Mouse (Mus musculus): Measurements from ENCODE around the gene Plekhd1. TPM values are rescaled to one million over a fixed set of nuclear protein-coding genes. Genes with fewer than 3 reads are reported as not detected.

The Plekhd1 gene
- polyA plus RNA-seq, 1 experiment from 2014 or later: 0.14 TPM

DNA sequence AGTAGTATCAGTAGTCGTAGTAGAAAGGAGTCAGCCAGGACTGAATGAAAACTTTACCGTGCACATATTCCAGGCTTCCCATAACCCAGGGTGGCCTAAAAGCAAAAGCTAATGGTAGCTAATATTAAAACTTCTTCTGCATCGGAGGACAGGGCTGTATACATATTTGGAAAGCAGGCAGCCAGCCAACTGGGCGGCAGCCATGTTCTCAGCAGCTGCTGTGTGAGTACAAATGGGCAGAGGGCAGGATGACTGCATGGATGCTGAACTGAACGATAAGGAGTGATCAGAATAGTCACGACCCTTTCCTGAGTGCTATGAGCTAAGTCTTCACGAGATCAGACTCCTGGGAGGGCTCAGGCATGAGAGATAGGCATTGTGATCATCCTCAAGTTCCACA is 8.9 kb downstream of the Plekhd1 start:
- H3K9me3 ChIP-seq (replicated peaks): no peaks in the 10 kb centered on the region
- no peak overlapping the region for H3K4me2 ChIP-seq
- H3K27ac ChIP-seq: no peak overlapping the region
- ATAC-seq (ENCODE audit: low read depth): no peak
- WGBS (ENCODE audit: insufficient replicate concordance): 63% methylated on average over 7 of the region's 7 CpGs
- no peak for DNase-seq
- H3K4me1 ChIP-seq (replicated peaks): peaks cover 44% of the 10 kb centered on the region
- no peaks in the 10 kb centered on the region for H3K36me3 ChIP-seq
- H3K9ac ChIP-seq: no peak overlapping the region
- peaks cover 9% of the 10 kb centered on the region for H3K27me3 ChIP-seq
- H3K4me3 ChIP-seq (replicated peaks): no peak overlapping the region

DNA sequence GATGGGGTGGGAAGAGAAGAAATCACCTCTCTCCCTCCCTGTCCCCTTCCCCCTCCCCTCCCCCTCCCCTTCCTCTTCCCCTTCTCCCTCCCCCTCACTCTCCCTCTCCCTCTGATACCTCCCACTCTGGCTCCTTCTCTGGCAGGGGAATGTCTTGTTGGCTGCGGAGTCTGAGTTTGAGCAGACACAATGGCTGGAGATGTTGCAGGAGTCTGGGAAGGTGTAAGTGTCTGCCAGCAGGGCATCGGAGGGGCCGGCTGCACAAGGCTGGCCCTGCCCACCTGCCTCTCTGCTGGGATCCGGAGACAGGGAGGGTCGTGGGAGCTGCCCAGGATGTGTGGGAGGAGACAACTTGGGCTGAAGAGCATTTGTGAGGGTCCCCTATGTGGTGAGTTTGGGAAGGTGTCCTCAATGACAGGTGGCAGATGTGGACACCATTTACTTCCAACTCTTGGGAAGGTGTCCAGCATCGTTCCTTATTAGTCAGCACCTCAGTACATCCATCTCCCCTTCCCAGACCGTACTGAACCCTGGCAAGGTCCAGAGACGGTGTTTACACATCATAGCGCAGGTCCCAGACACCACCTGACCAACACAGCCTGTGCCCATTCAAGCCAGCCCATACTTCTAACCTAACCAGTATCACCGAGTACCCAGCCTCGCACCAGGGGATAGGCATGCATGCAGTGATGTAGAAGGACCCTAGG is 14.0 kb downstream of the Plekhd1 start:
- Histone ChIP-seq H3K9me3 (replicated peaks) (no peaks in the 10 kb centered on the region), H3K36me3 (no peaks in the 10 kb centered on the region), H3K27me3 (peaks cover 44% of the 10 kb centered on the region), H3K4me3 (replicated peaks) (no peak overlapping the region), H3K9ac (no peak overlapping the region), H3K4me1 (replicated peaks) (peaks cover 8% of the 10 kb centered on the region; the same call in 1 of the 2 replicates), H3K27ac (no peak overlapping the region), H3K4me2 (no peak overlapping the region)
- ATAC-seq (ENCODE audit: low read depth): no peak
- DNase-seq: no peak
- 50% methylated on average over 11 of the region's 11 CpGs for WGBS (ENCODE audit: insufficient replicate concordance)

DNA sequence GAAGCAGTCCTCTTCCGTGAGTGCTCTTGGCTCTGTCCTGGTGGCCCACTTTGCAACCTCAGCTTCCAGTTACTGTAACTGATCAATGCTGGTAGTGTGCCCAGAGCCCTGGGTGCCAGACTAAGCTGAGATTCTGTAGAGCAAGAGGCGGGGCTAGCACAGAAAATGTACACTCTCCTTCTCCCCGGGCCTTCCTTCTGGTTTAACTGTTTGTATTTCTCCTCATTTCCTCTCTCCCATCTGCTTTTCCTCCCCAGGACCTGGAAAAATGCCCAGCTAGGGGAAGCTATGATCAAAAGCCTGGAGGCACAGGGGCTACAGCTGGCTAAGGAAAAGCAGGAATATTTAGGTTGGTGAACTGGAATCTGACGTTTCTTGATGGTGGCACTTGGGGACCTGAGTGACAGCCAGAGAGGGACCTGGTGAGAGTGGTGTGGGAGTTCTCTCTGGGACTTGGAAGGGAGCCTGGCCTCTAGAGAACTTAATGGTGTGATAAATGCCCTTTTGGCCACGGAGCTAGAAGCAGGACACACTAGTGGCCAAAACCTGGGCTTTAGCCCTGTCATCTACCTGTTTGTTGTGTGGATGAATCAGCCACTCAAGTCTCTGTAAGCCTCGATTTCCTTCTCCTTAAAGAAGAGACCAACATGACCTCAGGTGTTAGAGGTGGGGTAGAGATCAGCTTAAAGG is 14.7 kb downstream of the Plekhd1 start:
- H3K9ac ChIP-seq: no peak overlapping the region
- no peaks in the 10 kb centered on the region for H3K36me3 ChIP-seq
- H3K4me2 ChIP-seq: no peak overlapping the region
- H3K9me3 ChIP-seq (replicated peaks): no peaks in the 10 kb centered on the region
- 44% methylated on average over 6 of the region's 6 CpGs for WGBS (ENCODE audit: insufficient replicate concordance)
- H3K27ac ChIP-seq: no peak overlapping the region
- peaks cover under 1% of the 10 kb centered on the region; the same call in 1 of the 2 replicates for H3K4me1 ChIP-seq (replicated peaks)
- H3K27me3 ChIP-seq: peaks cover 44% of the 10 kb centered on the region
- no peak overlapping the region for H3K4me3 ChIP-seq (replicated peaks)
- ATAC-seq (ENCODE audit: low read depth) (no peak), DNase-seq (no peak)

DNA sequence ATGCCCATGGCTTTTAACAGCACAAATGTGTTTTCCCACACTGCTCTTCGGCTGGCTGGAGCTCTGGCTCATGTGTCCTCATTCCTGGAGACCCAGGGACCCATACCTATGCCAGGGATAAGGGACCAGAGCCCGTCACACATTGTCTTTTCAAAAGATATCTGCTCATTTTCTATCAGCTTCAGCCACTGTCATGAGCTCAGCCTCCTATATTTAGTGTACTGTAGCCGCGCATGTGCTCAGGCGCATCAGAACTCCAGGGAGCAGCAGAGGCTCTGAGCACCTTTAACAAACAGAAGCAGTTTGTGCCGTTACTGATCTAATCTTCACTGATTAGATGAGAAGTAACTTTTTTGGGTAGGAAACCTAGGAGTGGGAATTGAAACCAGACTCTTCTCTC is 23.5 kb downstream of the Plekhd1 start:
- H3K27ac ChIP-seq: no peak overlapping the region
- no peak for ATAC-seq (ENCODE audit: low read depth)

GRCm38 (mm10) chr12:80719141-80719540 is 26.8 kb downstream of the Plekhd1 start:
- Histone ChIP-seq H3K36me3 (no peaks in the 10 kb centered on the region), H3K4me2 (no peak overlapping the region), H3K4me3 (replicated peaks) (no peak overlapping the region), H3K9ac (no peak overlapping the region), H3K9me3 (replicated peaks) (no peaks in the 10 kb centered on the region), H3K4me1 (replicated peaks) (peaks cover 21% of the 10 kb centered on the region), H3K27ac (no peak overlapping the region), H3K27me3 (no peaks in the 10 kb centered on the region)
- DNase-seq (no peak), ATAC-seq (ENCODE audit: low read depth) (no peak)
- WGBS (ENCODE audit: insufficient replicate concordance): 15% methylated on average over 2 of the region's 2 CpGs

More for the DNA sequence above, 23.5 kb downstream of the Plekhd1 start:
- Histone ChIP-seq H3K4me3 (replicated peaks) (no peak overlapping the region), H3K9me3 (replicated peaks) (no peaks in the 10 kb centered on the region), H3K9ac (no peak overlapping the region), H3K4me1 (replicated peaks) (peaks cover 10% of the 10 kb centered on the region; the same call in 1 of the 2 replicates), H3K4me2 (no peak overlapping the region), H3K36me3 (no peaks in the 10 kb centered on the region), H3K27me3 (no peaks in the 10 kb centered on the region)
- 49% methylated on average over 6 of the region's 6 CpGs for WGBS (ENCODE audit: insufficient replicate concordance)
- DNase-seq: no peak

DNA sequence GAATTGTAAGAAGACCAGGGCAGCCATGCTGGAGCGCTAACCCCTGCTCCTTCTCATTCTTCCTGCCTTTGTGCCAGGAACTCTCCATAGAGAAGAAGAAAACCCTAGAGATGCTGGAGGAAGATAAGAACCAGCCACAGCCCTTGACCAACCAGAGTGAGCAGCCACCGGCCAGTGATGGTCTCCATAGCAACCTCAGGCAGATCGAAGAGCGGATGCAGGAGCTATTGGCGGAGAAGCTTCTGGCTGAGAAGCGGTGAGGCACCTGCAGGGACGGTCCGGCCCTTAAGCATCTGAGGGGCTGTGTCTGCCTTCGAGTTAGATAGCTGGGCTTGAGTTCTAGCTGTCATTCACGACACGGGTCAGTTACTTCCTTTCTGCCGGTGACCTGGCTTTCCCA is 28.1 kb downstream of the Plekhd1 start:
- Histone ChIP-seq H3K27me3 (0 out of 2 replicates have a peak, but pooled peaks cover 3% of the 10 kb centered on the region), H3K4me2 (no peak overlapping the region), H3K27ac (no peak overlapping the region), H3K9me3 (replicated peaks) (no peaks in the 10 kb centered on the region), H3K4me1 (replicated peaks) (peaks cover 17% of the 10 kb centered on the region), H3K9ac (no peak overlapping the region), H3K36me3 (no peaks in the 10 kb centered on the region), H3K4me3 (replicated peaks) (no peak overlapping the region)
- ATAC-seq (ENCODE audit: low read depth) (no peak), DNase-seq (no peak)
- WGBS (ENCODE audit: insufficient replicate concordance): 67% methylated on average over 12 of the region's 12 CpGs

GRCm38 (mm10) chr12:80721458-80721857 is 29.1 kb downstream of the Plekhd1 start:
- Histone ChIP-seq H3K27me3 (peaks cover 10% of the 10 kb centered on the region; the same call in 1 of the 2 replicates), H3K9ac (no peak overlapping the region), H3K27ac (no peak overlapping the region), H3K9me3 (replicated peaks) (no peaks in the 10 kb centered on the region), H3K4me2 (no peak overlapping the region), H3K4me3 (replicated peaks) (no peak overlapping the region), H3K4me1 (replicated peaks) (peaks cover 14% of the 10 kb centered on the region), H3K36me3 (no peaks in the 10 kb centered on the region)
- DNase-seq (no peak), ATAC-seq (ENCODE audit: low read depth) (no peak)
- 81% methylated on average over 15 of the region's 15 CpGs for WGBS (ENCODE audit: insufficient replicate concordance)

GRCm38 (mm10) chr12:80724853-80725559 is 32.6 kb downstream of the Plekhd1 start:
- DNase-seq (peak; percentile 63), ATAC-seq (ENCODE audit: low read depth) (0 out of 2 replicates have a peak, but pooled peaks have one; percentile 18)
- peak overlapping the region; percentile 13 for H3K4me2 ChIP-seq
- H3K36me3 ChIP-seq: no peaks in the 10 kb centered on the region
- no peaks in the 10 kb centered on the region for H3K9me3 ChIP-seq (replicated peaks)
- no peak overlapping the region for H3K9ac ChIP-seq
- peaks cover 23% of the 10 kb centered on the region for H3K27me3 ChIP-seq
- H3K4me3 ChIP-seq (replicated peaks): no peak overlapping the region
- peaks cover 10% of the 10 kb centered on the region for H3K4me1 ChIP-seq (replicated peaks)
- WGBS (ENCODE audit: insufficient replicate concordance): 26% methylated on average over 10 of the region's 10 CpGs
- H3K27ac ChIP-seq: no peak overlapping the region

DNA sequence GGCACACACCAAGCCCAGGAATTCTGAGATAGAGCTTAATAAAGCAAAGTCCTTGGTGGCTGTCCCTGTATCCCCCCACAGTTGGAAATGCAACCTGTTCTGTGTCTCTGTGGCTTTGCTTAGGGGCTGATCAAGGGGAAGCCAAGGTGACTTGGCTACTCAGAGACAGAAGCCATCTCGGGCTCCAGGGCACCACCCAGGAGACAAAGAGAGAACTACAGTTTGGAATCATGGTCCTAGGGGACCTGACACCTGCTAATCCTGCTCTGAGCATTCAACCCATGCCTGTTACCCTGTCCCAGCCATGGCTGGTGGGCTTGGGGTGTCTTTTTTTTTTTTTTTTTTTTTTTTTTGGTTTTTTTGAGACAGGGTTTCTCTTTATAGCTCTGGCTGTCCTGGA is 35.8 kb downstream of the Plekhd1 start:
- Histone ChIP-seq H3K27me3 (peaks cover 23% of the 10 kb centered on the region), H3K27ac (no peak overlapping the region), H3K9me3 (replicated peaks) (no peaks in the 10 kb centered on the region), H3K4me1 (replicated peaks) (peaks cover 11% of the 10 kb centered on the region), H3K9ac (no peak overlapping the region), H3K4me2 (no peak overlapping the region), H3K36me3 (no peaks in the 10 kb centered on the region), H3K4me3 (replicated peaks) (no peak overlapping the region)
- DNase-seq (no peak), ATAC-seq (ENCODE audit: low read depth) (no peak)
- 0% methylated on average over 1 of the region's 1 CpGs for WGBS (ENCODE audit: insufficient replicate concordance)

DNA sequence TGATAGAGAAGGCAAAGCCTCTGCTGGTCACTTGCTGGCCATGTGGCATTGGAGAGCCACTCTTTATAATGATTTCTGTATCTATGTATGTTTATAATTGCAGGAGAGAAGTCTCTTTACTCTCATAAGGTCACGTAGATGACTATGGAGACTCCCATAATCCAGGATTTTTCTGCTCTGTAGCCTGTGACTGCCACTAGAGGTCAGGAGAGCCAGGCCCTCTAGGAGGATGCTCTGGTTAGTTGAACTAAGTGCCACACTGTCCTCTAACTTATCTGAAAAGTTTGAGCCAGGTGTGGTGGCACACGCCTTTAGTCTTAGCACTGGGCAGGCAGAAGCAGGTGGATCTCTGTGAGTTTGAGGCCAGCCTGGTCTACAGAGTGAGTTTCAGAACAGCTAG is 36.4 kb downstream of the Plekhd1 start:
- no peak for ATAC-seq (ENCODE audit: low read depth)
- Histone ChIP-seq H3K27ac (no peak overlapping the region), H3K4me1 (replicated peaks) (peaks cover 5% of the 10 kb centered on the region; the same call in 1 of the 2 replicates), H3K36me3 (no peaks in the 10 kb centered on the region), H3K4me2 (no peak overlapping the region), H3K4me3 (replicated peaks) (no peak overlapping the region), H3K9ac (no peak overlapping the region), H3K9me3 (replicated peaks) (no peaks in the 10 kb centered on the region), H3K27me3 (peaks cover 23% of the 10 kb centered on the region)
- no peak for DNase-seq
- 43% methylated on average over 2 of the region's 2 CpGs for WGBS (ENCODE audit: insufficient replicate concordance)

GRCm38 (mm10) chr12:80729758-80730530 is 37.6 kb downstream of the Plekhd1 start:
- no peak overlapping the region for H3K27ac ChIP-seq
- no peak overlapping the region for H3K4me2 ChIP-seq
- no peaks in the 10 kb centered on the region for H3K36me3 ChIP-seq
- no peak overlapping the region for H3K9ac ChIP-seq
- ATAC-seq (ENCODE audit: low read depth) (no peak), DNase-seq (no peak)
- H3K4me1 ChIP-seq (replicated peaks): 0 out of 2 replicates have a peak, but pooled peaks cover 6% of the 10 kb centered on the region
- WGBS (ENCODE audit: insufficient replicate concordance): 66% methylated on average over 12 of the region's 12 CpGs
- no peaks in the 10 kb centered on the region for H3K9me3 ChIP-seq (replicated peaks)
- no peak overlapping the region for H3K4me3 ChIP-seq (replicated peaks)
- peaks cover 23% of the 10 kb centered on the region for H3K27me3 ChIP-seq
